Mouse (Mus musculus): Measurements from ENCODE around the gene Gm39653.
"Not testable (repeated sequence)": the region's sequence is repeated elsewhere in the genome, so short reads cannot be mapped to it uniquely, and the experiment has no call there.

The Gm39653 gene

GRCm38 (mm10) chr1:63615668-63616067, at the start of gene Gm39653:
Gene Gm39653, plus strand, starts transcription at chr1:63615968.
- no peak for DNase-seq (ENCODE audit: low spot score)

GRCm38 (mm10) chr1:63566501-63566900, 49.3 kb upstream of the Gm39653 start:
- no peak for DNase-seq (ENCODE audit: low spot score)

GRCm38 (mm10) chr1:63567031-63567430, 48.7 kb upstream of the Gm39653 start:
- DNase-seq (ENCODE audit: low spot score), result no peak

- DNase-seq (ENCODE audit: low spot score), result no peak
These were observed 43.5 kb upstream of the Gm39653 start for GRCm38 (mm10) chr1:63572229-63572628.

- DNase-seq (ENCODE audit: low spot score), result peak; percentile 13
These were observed 42.3 kb upstream of the Gm39653 start for GRCm38 (mm10) chr1:63573432-63573831.

GRCm38 (mm10) chr1:63573864-63574611, 41.7 kb upstream of the Gm39653 start:
- no peak for DNase-seq (ENCODE audit: low spot score)

- no peak for DNase-seq (ENCODE audit: low spot score)
These were observed 39.0 kb upstream of the Gm39653 start for GRCm38 (mm10) chr1:63576803-63577202.

GRCm38 (mm10) chr1:63579153-63579552, 36.6 kb upstream of the Gm39653 start:
- DNase-seq (ENCODE audit: low spot score), result no peak

GRCm38 (mm10) chr1:63586869-63587268, 28.9 kb upstream of the Gm39653 start:
- no peak for DNase-seq (ENCODE audit: low spot score)

- no peak for DNase-seq (ENCODE audit: low spot score)
These were observed 11.8 kb upstream of the Gm39653 start for GRCm38 (mm10) chr1:63603870-63604500.

- DNase-seq (ENCODE audit: low spot score), result no peak
These were observed 6.2 kb upstream of the Gm39653 start for GRCm38 (mm10) chr1:63609613-63610012.

- DNase-seq (ENCODE audit: low spot score), result peak; percentile 59
These were observed 1.2 kb upstream of the Gm39653 start for GRCm38 (mm10) chr1:63614594-63614993.

- DNase-seq (ENCODE audit: low spot score), result no peak
These were observed 12.4 kb downstream of the Gm39653 start for GRCm38 (mm10) chr1:63628211-63628610.

- not testable (repeated sequence) for DNase-seq (ENCODE audit: low spot score)
These were observed 14.6 kb downstream of the Gm39653 start for GRCm38 (mm10) chr1:63630390-63630789.

- no peak for DNase-seq (ENCODE audit: low spot score)
These were observed 24.2 kb downstream of the Gm39653 start for GRCm38 (mm10) chr1:63639921-63640320.

- DNase-seq (ENCODE audit: low spot score), result peak; percentile 57
These were observed 42.2 kb downstream of the Gm39653 start for GRCm38 (mm10) chr1:63658016-63658415.

- no peak for DNase-seq (ENCODE audit: low spot score)
These were observed 43.8 kb downstream of the Gm39653 start for GRCm38 (mm10) chr1:63659591-63659990.

- DNase-seq (ENCODE audit: low spot score), result no peak
These were observed 50.3 kb downstream of the Gm39653 start for GRCm38 (mm10) chr1:63666089-63666488.

GRCm38 (mm10) chr1:63667201-63667948, 51.6 kb downstream of the Gm39653 start:
- DNase-seq (ENCODE audit: low spot score), result no peak

- no peak for DNase-seq (ENCODE audit: low spot score)
These were observed 52.4 kb downstream of the Gm39653 start for GRCm38 (mm10) chr1:63667949-63668851.

GRCm38 (mm10) chr1:63668852-63669160, 53.0 kb downstream of the Gm39653 start:
- DNase-seq (ENCODE audit: low spot score), result no peak

Data from ovary, postnatal 36 days (tissue).